Mouse (Mus musculus): ENCODE results near the gene Dusp10.

DNA sequence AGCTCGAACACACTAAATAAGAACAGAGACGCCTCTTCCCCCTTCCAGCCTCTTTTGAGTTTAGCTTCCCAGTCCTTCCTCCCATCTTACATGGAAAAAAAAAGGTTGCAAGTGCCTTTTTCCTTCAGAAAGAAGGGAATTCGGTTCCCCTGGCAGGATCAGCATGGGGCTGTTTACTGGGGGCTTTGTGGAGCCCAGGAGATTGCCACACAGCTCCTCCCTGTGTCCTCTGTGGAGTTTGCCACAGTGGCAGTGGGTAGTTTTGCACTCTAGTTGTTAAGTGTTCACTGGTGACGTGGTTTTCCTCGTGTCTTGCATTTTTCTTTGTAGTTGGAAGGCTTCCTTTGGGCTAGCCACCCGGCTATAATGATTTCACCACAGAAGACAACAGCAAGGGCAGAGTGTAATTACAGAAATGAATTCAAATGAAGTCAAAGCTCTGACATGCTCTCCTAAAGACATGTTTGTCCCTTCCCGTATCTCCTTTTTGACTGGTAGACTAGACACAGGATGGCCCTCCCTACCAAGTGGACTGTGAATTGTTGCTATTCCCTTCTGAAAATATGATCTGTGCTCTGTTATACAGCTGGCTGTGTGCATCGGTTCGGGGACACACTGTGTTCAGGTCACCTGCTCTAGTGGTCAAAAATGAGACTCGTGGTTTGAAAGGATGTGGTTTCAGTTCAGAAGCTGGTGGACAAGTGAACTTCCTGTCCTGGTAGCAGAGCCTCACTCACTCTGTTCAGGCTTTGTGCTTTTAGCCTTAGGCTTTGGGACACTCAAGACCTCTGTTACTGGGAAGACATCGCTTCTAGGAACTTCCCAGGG lies 53.6 kb downstream of the Dusp10 start:
- TF ChIP-seq POLR2A (IDR thresholded peaks at IDR 0.05; ENCODE audit: borderline replicate concordance, extremely low read depth, low read depth, low read length) (no peak), CTCF (IDR thresholded peaks at IDR 0.05; ENCODE audit: insufficient read depth, low read length) (no peak)
